Comparison of ENCODE assay signal across 18 mouse cellular contexts in the genomic region with DNA sequence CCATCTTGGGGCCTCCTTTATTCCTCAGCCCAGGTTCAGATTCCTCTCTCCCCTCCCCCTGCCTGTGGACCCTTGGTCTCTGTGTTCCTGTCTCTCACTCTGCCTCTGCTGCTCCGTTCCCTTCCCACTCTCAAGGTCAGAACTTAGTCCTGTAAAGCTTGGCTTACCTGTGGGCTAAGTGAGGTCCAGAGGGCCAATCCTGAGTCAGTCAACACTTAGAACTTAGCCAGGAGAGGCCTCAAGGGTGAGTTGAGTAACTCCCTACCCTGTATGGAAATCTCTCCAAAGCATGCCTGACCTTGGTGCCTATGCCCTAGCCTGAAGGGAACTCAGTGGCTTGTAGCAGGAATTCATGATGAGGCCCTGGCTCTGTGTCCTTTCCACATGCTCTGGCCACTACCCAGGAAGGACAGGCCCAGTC. TPM values are rescaled to one million over a fixed set of nuclear protein-coding genes. Genes with fewer than 3 reads are reported as not detected.
DNase-seq lines count a peak whose midpoint lies in the region; ATAC-seq and TF ChIP-seq lines count a peak whose summit lies in the region.
"Had no signal": no experiment of that assay in that cellular context is flagged by ENCODE, and none has a peak within 500 bp of the region (broad histone marks: within the 10 kb centered on the region; RNA-seq: fewer than 3 reads in every experiment).

No protein-coding gene starts in this region.

- TF ChIP-seq POLR2A in thymus, adult 2 months (IDR thresholded peaks at IDR 0.05; ENCODE audit: control insufficient read depth, extremely low read depth, insufficient read depth, low read length, poor library complexity) = no peak

- no peaks in the 10 kb centered on the region for H3K9me3 ChIP-seq in heart, embryonic 10.5 days
- no peaks in the 10 kb centered on the region for H3K9me3 ChIP-seq in lung, embryonic 15.5 days
- H3K9me3 ChIP-seq in limb, embryonic 10.5 days (replicated peaks) = no peaks in the 10 kb centered on the region
- H3K9me3 ChIP-seq: neural tube, embryonic 13.5 days had no signal

- DNase-seq in heart, embryonic 10.5 days (ENCODE audit: low spot score) = no peak
- no peak for DNase-seq in heart, postnatal 4 days
- DNase-seq in ES-CJ7 (ENCODE audit: low read depth, low spot score) (peak; percentile 50), adipocyte (ENCODE audit: low spot score) (peak; percentile 33)
- no peak for DNase-seq in thymus, postnatal 36 days
- no peak for DNase-seq in thymus, adult 2 months
- DNase-seq in limb, embryonic 10.5 days (ENCODE audit: low spot score) = no peak
- DNase-seq: cerebellum, adult 11 months; embryo, embryonic 11 days; heart, postnatal 36 days; retina, postnatal 1 day; spleen, adult 18-20 months had no signal

- H3K9ac ChIP-seq in lung, embryonic 15.5 days = no peak overlapping the region
- H3K9ac ChIP-seq: neural tube, embryonic 13.5 days had no signal

- ATAC-seq in lung, embryonic 15.5 days (ENCODE audit: borderline replicate concordance, extremely low read depth, low FRiP score, low TSS enrichment) = peak; percentile 59; the same call in 1 of the 2 replicates
- ATAC-seq: forebrain, embryonic 16.5 days; Patski had no signal

- H3K4me2 ChIP-seq in lung, embryonic 15.5 days = no peak overlapping the region
- H3K4me2 ChIP-seq: neural tube, embryonic 13.5 days had no signal

- H3K36me3 ChIP-seq in heart, embryonic 10.5 days = no peaks in the 10 kb centered on the region
- H3K36me3 ChIP-seq in lung, embryonic 15.5 days = no peaks in the 10 kb centered on the region
- H3K36me3 ChIP-seq in thymus, adult 2 months (ENCODE audit: control insufficient read depth, insufficient read depth, low read length) = no peaks in the 10 kb centered on the region
- H3K36me3 ChIP-seq in limb, embryonic 10.5 days = no peaks in the 10 kb centered on the region
- H3K36me3 ChIP-seq: neural tube, embryonic 13.5 days had no signal

- no peak for TF ChIP-seq CTCF in thymus, adult 2 months (IDR thresholded peaks at IDR 0.05; ENCODE audit: borderline replicate concordance, control insufficient read depth, extremely low read depth, insufficient read depth, low read length, poor library complexity)

- WGBS in heart, embryonic 10.5 days = 58% methylated on average over 1 of the region's 1 CpGs
- WGBS in lung, embryonic 15.5 days = 47% methylated on average over 1 of the region's 1 CpGs
- WGBS in thymus, adult 2 months = 93% methylated on average over 1 of the region's 1 CpGs
- WGBS in limb, embryonic 10.5 days = 82% methylated on average over 1 of the region's 1 CpGs

- no peaks in the 10 kb centered on the region for H3K27me3 ChIP-seq in heart, embryonic 10.5 days (ENCODE audit: insufficient read depth, poor library complexity, severe bottlenecking)
- H3K27me3 ChIP-seq in lung, embryonic 15.5 days = no peaks in the 10 kb centered on the region
- H3K27me3 ChIP-seq in thymus, adult 2 months (ENCODE audit: control insufficient read depth, insufficient read depth, low read length) = no peaks in the 10 kb centered on the region
- no peaks in the 10 kb centered on the region for H3K27me3 ChIP-seq in limb, embryonic 10.5 days (ENCODE audit: low read depth, poor library complexity, severe bottlenecking)
- H3K27me3 ChIP-seq: neural tube, embryonic 13.5 days; Patski had no signal

- peak overlapping the region; percentile 65 for H3K27ac ChIP-seq in heart, embryonic 10.5 days
- no peak overlapping the region for H3K27ac ChIP-seq in lung, embryonic 15.5 days
- H3K27ac ChIP-seq in thymus, adult 2 months (ENCODE audit: control insufficient read depth, insufficient read depth, low read length) = no peak overlapping the region
- H3K27ac ChIP-seq in limb, embryonic 10.5 days = no peak overlapping the region
- H3K27ac ChIP-seq: neural tube, embryonic 13.5 days had no signal

- H3K4me3 ChIP-seq in heart, embryonic 10.5 days = no peak overlapping the region
- H3K4me3 ChIP-seq in lung, embryonic 15.5 days = no peak overlapping the region
- no peak overlapping the region for H3K4me3 ChIP-seq in thymus, adult 2 months (ENCODE audit: control insufficient read depth, insufficient read depth, low read length)
- no peak overlapping the region for H3K4me3 ChIP-seq in limb, embryonic 10.5 days
- H3K4me3 ChIP-seq: neural tube, embryonic 13.5 days had no signal

- H3K4me1 ChIP-seq in heart, embryonic 10.5 days = peaks cover 10% of the 10 kb centered on the region
- H3K4me1 ChIP-seq in lung, embryonic 15.5 days = no peaks in the 10 kb centered on the region
- no peaks in the 10 kb centered on the region for H3K4me1 ChIP-seq in thymus, adult 2 months (replicated peaks; ENCODE audit: control insufficient read depth, insufficient read depth, low read length)
- 0 out of 2 replicates have a peak, but pooled peaks cover 7% of the 10 kb centered on the region for H3K4me1 ChIP-seq in limb, embryonic 10.5 days
- H3K4me1 ChIP-seq: neural tube, embryonic 13.5 days had no signal

RNA-seq across cellular contexts. Expression of a gene that starts 6.2 kb away (rescaled TPM):
- 16.2 and 17.3 TPM in 2 replicates for polyA plus RNA-seq in heart, embryonic 10.5 days (2016; fragmentation: Nextera tagmentation; extraction: Ambion mirVana)
- 1 to 10 TPM; 6.0 to 7.1 TPM for total RNA-seq in heart, postnatal 4 days (2021)
- polyA plus RNA-seq in lung, embryonic 15.5 days (2015; fragmentation: Nextera tagmentation; extraction: Ambion mirVana) = 20.7 and 21.0 TPM in 2 replicates
- 8.6 and 14.0 TPM in 2 replicates for polyA plus RNA-seq in thymus, adult 2 months (2012; rRNA removed)
- 25.5 and 25.7 TPM in 2 replicates for polyA plus RNA-seq in limb, embryonic 10.5 days (2016; fragmentation: Nextera tagmentation; extraction: Ambion mirVana)

RNA-seq across cellular contexts. Expression of a gene that starts 15.9 kb away (rescaled TPM):
- 0.41 and 0.97 TPM in 2 replicates for polyA plus RNA-seq in heart, embryonic 10.5 days (2016; fragmentation: Nextera tagmentation; extraction: Ambion mirVana)
- 1 to 10 TPM; 3.9 to 5.0 TPM for total RNA-seq in heart, postnatal 4 days (2021)
- polyA plus RNA-seq in lung, embryonic 15.5 days (2015; fragmentation: Nextera tagmentation; extraction: Ambion mirVana) = 0.21 and 0.25 TPM in 2 replicates
- polyA plus RNA-seq in thymus, adult 2 months (2012; rRNA removed) = 1.9 and 2.0 TPM in 2 replicates
- 0.20 and 0.24 TPM in 2 replicates for polyA plus RNA-seq in limb, embryonic 10.5 days (2016; fragmentation: Nextera tagmentation; extraction: Ambion mirVana)
- total RNA-seq: granulocyte monocyte progenitor cell, adult 5-6 weeks; megakaryocyte progenitor cell, adult 5-6 weeks had no signal

RNA-seq across cellular contexts. Expression of a gene that starts 32.6 kb away (rescaled TPM):
- polyA plus RNA-seq in heart, embryonic 10.5 days (2016; fragmentation: Nextera tagmentation; extraction: Ambion mirVana) = 107 and 126 TPM in 2 replicates
- total RNA-seq in heart, postnatal 4 days (2021) = 10 to 100 TPM; 66.3 to 67.9 TPM
- 119 and 126 TPM in 2 replicates for polyA plus RNA-seq in lung, embryonic 15.5 days (2015; fragmentation: Nextera tagmentation; extraction: Ambion mirVana)
- 58.6 and 64.9 TPM in 2 replicates for polyA plus RNA-seq in thymus, adult 2 months (2012; rRNA removed)
- polyA plus RNA-seq in limb, embryonic 10.5 days (2016; fragmentation: Nextera tagmentation; extraction: Ambion mirVana) = 114 and 133 TPM in 2 replicates

RNA-seq across cellular contexts. Expression of a gene that starts 32.6 kb away (rescaled TPM):
- polyA plus RNA-seq in heart, embryonic 10.5 days (2016; fragmentation: Nextera tagmentation; extraction: Ambion mirVana) = 249 and 253 TPM in 2 replicates
- 100 to 1,000 TPM; 109 to 112 TPM for total RNA-seq in heart, postnatal 4 days (2021)
- 270 and 276 TPM in 2 replicates for polyA plus RNA-seq in lung, embryonic 15.5 days (2015; fragmentation: Nextera tagmentation; extraction: Ambion mirVana)
- polyA plus RNA-seq in thymus, adult 2 months (2012; rRNA removed) = 63.1 and 72.0 TPM in 2 replicates
- 190 and 226 TPM in 2 replicates for polyA plus RNA-seq in limb, embryonic 10.5 days (2016; fragmentation: Nextera tagmentation; extraction: Ambion mirVana)

RNA-seq across cellular contexts. Expression of a gene that starts 53.9 kb away (rescaled TPM):
- polyA plus RNA-seq in heart, embryonic 10.5 days (2016; fragmentation: Nextera tagmentation; extraction: Ambion mirVana) = 0.25 and 0.44 TPM in 2 replicates
- under 1 TPM; 0.18 to 0.21 TPM for total RNA-seq in heart, postnatal 4 days (2021)
- 0.44 and 1.2 TPM in 2 replicates for polyA plus RNA-seq in lung, embryonic 15.5 days (2015; fragmentation: Nextera tagmentation; extraction: Ambion mirVana)
- 24.1 and 24.6 TPM in 2 replicates for polyA plus RNA-seq in thymus, adult 2 months (2012; rRNA removed)
- 0.48 and 0.58 TPM in 2 replicates for polyA plus RNA-seq in limb, embryonic 10.5 days (2016; fragmentation: Nextera tagmentation; extraction: Ambion mirVana)

Comparison
In these comparisons a context has a peak if more than half of its experiments do, and no peak if none do; other contexts are left out.
1. DNase-seq: peak in ES-CJ7 (single experiment) and adipocyte (single experiment); none in heart, embryonic 10.5 days (single experiment), heart, postnatal 4 days (single experiment), thymus, postnatal 36 days (0 of 2), thymus, adult 2 months (single experiment) and limb, embryonic 10.5 days (single experiment).